Mouse (Mus musculus) testis, adult 2 months (tissue): Measurements from ENCODE around the gene Olfr1462.

Source experiments
- CTCF ChIP-seq: fragments of 200-500 bp; IDR thresholded peaks from 2 replicates; pipeline ENCODE4 v1.5.1; 2012; ENCODE audit warnings: low read depth, mild to moderate bottlenecking, inconsistent platforms, low read length, moderate library complexity; ENCODE audit not compliant: control insufficient read depth, insufficient read depth, insufficient replicate concordance
- POLR2A ChIP-seq: fragments of 200-500 bp; IDR thresholded peaks from 2 replicates; pipeline ENCODE4 v1.6.1; 2012; ENCODE audit warnings: low read depth, mild to moderate bottlenecking, inconsistent platforms, low read length, moderate library complexity; ENCODE audit not compliant: control insufficient read depth

DNA sequence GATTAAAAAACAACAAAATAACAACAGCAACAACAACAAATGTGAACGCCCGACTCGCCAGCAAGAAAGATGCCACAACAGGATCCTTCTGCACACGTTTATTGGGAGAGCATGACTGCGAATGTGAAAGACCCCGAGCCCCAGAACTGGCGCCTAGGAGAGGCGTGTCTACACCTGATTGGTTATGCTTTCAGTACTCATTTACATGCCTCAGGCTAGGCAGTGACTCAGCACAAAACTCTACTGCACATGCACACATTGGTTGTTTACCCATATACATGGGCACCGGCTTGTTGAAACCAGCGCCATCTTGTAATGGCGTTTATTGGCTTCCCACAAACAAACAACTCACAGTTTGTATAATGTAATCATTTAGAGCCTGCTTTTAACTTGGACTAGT, 36.1 kb downstream of the Olfr1462 start:
- TF ChIP-seq CTCF, result no peak
- TF ChIP-seq POLR2A, result no peak
